Mouse (Mus musculus) brain, embryonic 14.5 days (tissue): ENCODE measurements at regions not wholly inside any gene's neighbourhood (a gene's known extent, or its start where the extent isn't known, plus 50 kb on each side); places are given as distances from the start of the nearest gene placed in this dataset.

Experiments
- CTCF ChIP-seq: fragments of 200-500 bp; IDR thresholded peaks from 2 replicates; pipeline ENCODE4 v1.5.1; 2012; ENCODE audit warnings: inconsistent platforms, mild to moderate bottlenecking, moderate library complexity, borderline replicate concordance; ENCODE audit not compliant: insufficient read depth, insufficient read length; ENCODE audit errors: extremely low read depth
- POLR2A ChIP-seq: fragments of 200-500 bp; IDR thresholded peaks from 2 replicates; pipeline ENCODE4 v1.6.1; 2012; ENCODE audit warnings: mild to moderate bottlenecking, inconsistent platforms, borderline replicate concordance; ENCODE audit not compliant: poor library complexity, insufficient read depth, insufficient read length, severe bottlenecking; ENCODE audit errors: extremely low read depth

GRCm38 (mm10) chr10:111712991-111713390, 206.9 kb downstream of the Phlda1 start:
- TF ChIP-seq CTCF (no peak), POLR2A (no peak)
